Mouse (Mus musculus) common myeloid progenitor, adult 5-6 weeks (primary cell): ENCODE measurements around the gene Scg2. TPM values are rescaled to one million over a fixed set of nuclear protein-coding genes. Genes with fewer than 3 reads are reported as not detected.

Source experiments
- total RNA-seq: library from RNA; stranded (forward); fragments of 200-1000, 187-1606 nt; gene quantifications from 2 replicates; pipeline ENCODE4 v1.2.3, GENCODE M21; 2017

Scg2 gene
- total RNA-seq, 1 experiment from 2014 or later: not detected

Other genes with a start within 250 kb of the Scg2 start
- gene Ap1s3, start 231.9 kb upstream of the Scg2 start, total RNA-seq: 10.3 and 10.4 TPM in 2 replicates